Mouse (Mus musculus) activated CD4-positive, CD25-positive, alpha-beta regulatory T cell, adult 4 months (primary cell): ENCODE measurements around the gene Baz2b. TPM values are rescaled to one million over a fixed set of nuclear protein-coding genes. Genes with fewer than 3 reads are reported as not detected.
A peak's percentile ranks its signal among the peaks of the same experiment; 100 is the strongest.

ENCODE experiments used
- ATAC-seq: one replicate; pipeline ENCODE4 v1.8.0; 2017
- polyA plus RNA-seq, 2 experiments: library from polyadenylated mRNA; unstranded; fragments of 100-300 nt; shearing (Covaris generic); gene quantifications; one replicate each; pipeline ENCODE4 v1.2.1; 2017

Gene Baz2b
- polyA plus RNA-seq: 10 to 100 TPM; 26.0 to 32.0 TPM

DNA sequence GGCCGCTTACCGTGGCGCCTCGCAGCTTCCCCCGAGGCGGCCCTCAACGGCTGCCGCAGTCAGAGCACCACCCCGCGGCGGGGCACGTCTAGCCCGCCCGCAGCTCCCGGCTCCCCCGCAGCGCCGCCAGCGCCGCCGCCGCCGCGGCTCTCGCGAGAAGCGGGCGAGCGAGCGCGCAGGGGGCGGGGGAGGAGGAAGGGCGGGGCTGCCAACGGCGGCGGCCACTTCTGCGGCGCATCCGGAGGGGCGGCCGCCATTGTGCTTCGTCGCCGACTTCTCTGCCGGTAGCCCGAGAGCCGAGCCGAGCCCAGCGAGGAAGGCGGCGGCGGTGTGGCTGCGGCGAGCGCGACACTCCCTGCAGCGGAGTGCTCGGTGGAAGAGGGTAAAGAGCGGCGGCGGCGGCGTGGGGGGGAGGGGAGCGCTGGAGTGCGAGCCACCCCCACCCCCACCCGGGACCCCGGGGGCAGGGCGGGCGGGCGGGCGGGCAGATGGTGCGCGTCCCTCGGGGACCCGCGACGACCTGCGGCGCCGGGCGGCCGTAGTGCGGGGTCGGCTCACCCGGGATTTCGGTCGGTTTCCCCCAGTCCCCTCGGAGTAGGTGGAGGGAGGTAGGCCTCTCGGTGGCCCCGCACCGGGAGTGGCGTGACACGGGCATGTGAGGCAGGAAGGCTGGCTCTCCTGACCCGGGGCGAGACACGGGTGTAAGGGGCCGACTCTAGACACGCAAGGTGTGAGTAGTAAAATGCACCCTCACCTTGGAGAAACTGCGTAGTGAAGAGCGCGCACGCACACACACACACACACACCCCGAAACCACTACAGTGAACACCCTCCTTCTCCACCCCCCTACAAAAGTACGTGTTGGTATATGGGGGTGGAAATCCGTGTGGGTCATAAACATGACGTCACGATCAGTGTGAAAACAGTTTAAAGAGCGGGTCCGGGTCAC is at the start of gene Baz2b, which contains the start of gene March7:
Gene Baz2b (minus strand): TSS at position 137 of the 949 bp plus-strand sequence.
Gene March7 (plus strand): TSS at position 185 of the 949 bp plus-strand sequence.
- ATAC-seq: peak; percentile 85

DNA sequence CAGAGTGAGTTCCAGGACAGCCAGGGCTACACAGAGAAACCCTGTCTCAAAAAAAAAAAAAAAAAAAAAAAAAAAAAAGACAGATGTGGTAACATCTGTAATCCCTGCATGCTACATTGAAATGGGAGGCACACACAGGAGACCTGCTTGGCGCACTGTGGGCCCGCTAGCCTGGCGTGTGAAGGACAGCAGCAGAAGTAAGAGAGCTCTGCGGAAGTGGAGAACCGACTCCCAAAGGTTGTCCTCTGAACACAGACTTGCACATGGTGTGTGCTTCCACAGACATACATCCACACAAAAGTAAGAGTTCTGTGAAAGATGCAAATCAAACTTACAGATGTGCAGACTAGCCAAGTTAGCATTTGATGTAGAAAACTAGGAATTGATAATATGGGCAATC is 49.5 kb upstream of the Baz2b start:
- no peak for ATAC-seq

DNA sequence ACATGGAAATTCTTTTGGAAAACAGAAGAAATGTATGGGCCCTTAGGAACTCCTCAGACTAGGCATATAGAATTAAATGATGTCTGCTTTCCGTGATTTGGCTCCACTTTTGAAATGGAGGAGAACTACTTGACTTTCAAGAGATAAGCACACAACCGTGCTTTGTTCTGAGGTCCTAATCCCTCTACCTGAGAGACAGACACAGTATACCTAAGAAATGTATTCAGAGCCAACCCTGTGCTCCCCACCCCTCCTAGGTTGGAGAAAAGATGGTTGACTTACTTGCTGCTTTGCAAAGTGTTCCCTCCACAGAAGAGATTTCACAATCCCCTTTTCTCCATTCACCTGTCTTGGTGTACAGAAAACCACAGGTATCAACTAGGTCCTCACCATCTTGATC is 47.1 kb upstream of the Baz2b start:
- ATAC-seq: no peak

DNA sequence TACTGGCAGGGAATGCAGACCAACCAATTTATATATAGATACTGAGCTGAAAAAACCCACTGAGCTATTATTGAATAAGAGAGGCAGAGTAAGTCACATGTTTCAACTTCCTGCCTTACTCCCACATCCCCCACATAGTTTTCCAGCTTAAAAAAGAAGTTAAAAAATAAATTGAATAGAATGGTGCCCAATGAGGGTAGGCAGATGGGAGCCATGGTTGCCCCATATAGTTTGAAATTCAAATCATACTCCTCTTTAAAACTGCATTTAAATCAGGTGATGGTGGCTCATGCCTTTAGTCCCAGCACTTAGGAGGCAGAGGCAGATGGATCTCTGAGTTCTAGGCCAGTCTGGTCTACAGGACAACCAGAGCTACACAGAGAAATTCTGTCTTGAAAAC is 43.9 kb upstream of the Baz2b start:
- ATAC-seq: no peak

DNA sequence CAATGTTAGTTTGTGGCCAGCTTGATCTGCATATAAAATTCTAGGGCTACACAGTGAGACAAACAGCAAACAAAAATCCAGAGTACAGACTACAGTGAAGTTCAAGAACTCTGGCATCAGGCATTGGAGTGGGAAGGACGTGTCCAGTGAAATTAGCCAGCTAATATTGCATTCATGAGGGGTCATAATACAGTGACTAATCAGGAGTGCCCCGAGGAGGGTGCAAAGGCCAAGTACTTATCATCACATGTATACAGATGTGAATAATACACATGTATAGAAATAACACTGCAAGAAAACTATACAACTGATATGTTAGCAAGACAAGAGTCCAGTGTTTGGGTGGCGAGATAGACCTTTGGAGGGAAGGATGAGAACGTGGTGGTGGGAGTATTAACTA is 43.1 kb upstream of the Baz2b start:
- ATAC-seq: no peak

DNA sequence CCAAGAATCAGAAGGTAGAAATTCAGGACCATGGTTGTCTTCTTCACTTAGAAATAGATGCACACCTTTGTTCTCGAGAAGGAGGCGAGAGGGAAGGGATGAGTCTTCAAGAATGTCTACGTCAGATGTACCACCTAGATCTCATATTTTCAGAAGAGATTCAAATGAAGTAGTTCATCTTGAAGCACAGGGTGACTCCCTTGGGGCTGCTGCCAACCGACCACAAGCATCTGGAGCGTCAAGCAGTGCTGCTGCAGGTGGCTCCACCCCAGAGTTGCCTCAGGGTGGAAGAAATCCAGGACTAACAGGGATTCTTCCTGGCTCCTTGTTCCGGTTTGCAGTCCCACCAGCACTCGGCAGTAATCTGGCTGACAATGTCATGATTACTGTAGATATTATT is 24.9 kb upstream of the Baz2b start:
- no peak for ATAC-seq

DNA sequence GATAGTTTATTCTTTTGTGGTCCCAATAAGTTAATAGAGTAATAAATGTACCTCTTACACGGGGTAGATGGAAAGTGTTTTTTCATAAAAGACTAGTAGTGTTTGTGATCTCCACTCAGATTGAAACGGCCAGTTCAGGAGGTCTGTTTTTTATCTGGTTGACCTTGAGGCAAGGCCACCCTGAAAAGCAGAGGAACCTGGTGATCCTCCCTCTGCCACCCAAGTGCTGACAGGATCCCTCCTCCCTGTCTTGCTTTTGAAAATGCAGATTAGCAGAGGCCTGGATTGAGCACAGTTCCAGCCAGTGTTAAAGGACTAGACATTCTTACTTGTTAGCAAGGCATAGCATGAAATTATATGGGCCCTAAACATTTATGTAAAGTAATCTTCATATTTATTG is 23.5 kb upstream of the Baz2b start:
- no peak for ATAC-seq

DNA sequence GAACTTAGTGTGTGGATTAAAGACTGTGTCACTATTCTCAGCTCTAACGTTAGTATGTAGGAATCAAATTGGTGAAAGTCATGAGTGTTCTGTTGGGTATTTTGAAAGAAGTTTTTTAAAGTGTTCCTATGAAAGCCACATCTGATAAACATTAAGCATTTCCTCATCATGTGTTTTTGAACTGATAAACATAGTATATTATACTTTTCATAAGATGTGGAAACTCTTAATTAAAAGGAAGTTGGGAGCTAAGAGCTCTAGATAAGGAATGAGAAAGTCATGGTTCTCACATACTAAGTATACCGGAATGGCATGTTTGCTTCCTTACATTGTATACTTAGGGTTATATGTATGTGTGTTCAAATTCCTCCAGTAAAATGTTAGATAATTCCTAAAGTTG is 20.7 kb upstream of the Baz2b start:
- ATAC-seq: no peak

DNA sequence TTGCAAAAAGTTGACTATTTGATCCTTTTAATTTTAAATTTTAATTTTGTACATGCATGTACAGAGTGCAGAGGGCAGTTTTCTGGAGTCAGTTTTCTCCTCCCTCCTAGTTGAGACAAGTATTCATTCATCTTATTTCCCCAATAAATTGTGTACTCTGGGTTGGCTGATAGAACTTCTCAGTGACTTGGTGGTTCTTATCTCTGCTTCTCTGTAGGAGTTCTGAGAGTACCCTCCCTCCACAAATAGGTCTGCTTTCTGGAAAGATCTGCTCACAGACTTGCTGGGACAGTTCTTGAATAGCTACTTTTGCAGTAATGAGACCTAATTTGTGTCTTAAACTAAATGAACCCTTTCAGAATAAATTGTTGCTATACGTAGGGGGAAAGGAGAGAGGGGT is 18.8 kb upstream of the Baz2b start:
- ATAC-seq: no peak

DNA sequence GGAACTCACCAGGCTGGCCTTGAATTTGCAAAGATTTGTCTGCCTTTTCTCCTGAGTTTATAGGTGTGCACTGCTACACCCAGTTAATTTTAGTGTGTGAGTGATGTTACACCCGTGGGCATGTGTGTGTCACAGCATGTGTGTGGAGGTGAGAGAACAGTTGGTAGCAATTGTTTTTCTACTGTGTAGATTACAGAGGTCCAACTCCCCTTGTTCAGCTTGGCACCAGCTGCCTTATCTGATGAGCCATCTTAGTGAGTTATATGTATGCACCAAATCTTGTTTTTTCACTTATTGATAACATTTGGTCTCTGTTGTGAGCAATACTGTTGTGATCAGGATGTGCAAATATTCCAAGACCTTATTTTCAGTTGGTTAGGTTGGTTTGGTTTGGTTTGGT is 13.8 kb upstream of the Baz2b start:
- ATAC-seq: no peak

DNA sequence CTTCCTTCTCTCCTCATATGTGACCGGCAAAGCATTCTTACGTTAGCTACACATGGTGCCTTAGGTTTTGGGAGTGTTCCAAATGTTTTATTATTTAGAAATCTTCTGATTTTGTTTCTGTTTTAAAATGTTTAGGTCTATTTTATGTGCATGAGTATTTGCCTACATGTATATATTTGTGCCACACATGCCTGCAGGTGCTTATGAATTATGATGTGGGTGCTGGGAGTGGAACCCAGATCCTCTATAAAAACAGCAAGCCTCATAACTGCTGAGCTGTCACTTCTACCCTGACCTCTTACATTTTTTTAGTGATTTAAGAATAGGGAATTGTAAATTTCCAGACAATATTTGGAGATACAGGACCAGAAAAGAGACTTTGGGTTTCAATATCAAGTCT is 12.3 kb upstream of the Baz2b start:
- no peak for ATAC-seq

DNA sequence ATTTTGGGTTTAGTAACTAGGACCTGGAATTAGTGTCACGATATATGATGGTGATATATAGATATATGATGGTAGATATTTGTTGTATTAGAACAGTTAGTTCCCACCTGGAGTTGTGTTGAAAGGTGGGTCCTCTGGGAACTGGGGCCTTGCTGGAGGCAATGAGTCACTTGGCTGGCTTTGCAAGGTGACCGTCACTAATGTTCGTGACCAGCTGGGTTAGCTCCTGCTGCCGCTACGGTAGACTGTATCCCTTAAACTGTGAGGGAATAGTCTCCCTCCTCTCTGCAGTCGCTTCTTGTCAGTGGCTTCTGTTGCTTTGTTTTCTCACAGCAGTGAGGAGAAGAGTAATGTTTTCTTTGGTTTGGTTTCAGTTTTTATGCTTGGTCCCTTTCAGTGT is 11.6 kb upstream of the Baz2b start:
- no peak for ATAC-seq

DNA sequence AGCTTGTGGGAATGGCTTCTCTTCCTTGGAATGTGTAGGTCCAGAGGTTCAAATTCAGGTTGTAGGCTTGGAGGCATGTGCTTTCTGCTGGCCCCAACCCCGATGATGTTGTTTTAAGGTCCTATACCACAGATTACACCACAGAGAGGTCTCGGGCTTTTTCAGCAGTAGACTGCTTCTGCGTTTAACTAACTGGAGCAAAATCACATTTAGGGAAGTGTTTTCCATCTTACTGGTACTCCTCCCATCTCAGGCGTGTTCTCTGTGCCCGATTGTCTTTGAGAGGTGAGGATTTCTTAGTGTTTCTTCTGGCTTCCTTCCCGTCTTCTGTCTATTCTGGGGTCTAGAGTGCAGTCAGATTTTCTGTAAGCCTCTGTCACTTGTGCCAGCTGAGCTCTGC is 8.0 kb upstream of the Baz2b start:
- no peak for ATAC-seq

DNA sequence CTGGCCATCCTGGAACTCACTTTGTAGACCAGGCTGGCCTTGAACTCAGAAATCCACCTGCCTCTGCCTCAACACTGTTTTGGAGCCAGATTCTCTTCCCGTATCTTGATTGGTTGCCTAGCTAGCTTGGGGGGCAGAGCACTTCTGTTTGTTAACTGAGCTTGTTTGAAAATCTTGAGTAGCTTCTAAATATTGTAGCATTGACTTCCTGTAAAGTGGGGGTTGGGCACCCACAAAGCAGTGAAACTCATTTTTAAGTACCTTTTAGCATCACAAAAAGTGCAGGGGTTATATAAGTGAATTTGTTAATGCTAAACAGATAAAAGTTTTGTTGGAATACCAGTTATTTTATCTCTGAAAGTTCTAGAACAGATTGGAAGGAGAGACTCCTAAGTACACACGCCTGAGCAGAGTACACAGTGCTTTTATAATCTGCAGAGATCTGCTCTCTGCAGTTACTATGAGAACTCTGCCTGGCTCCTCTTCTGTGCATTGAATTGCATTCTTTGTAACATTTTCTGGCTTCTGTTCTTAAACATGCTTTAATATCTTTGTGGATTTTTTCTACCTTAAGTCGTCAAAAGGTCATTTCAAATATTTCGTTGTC is 7.0 kb upstream of the Baz2b start:
- peak; percentile 37 for ATAC-seq

DNA sequence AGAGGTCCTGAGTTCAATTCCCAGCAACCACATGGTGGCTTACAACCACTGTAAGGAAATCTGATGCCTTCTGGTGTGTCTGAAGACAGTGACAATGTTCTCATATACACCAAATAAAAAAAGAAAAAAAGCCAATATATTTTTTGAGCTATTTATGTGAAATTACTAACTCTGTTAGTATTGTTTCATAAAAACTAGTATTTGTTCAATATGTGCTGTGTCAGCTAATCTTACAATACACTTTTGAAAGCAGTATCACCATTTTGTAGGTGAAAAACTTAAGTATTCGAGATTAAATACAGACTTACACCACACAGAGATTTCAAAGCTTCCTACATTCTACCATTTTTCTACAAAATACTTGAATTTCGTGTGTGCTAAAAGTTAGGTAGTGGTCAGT is 5.0 kb upstream of the Baz2b start:
- ATAC-seq: no peak

DNA sequence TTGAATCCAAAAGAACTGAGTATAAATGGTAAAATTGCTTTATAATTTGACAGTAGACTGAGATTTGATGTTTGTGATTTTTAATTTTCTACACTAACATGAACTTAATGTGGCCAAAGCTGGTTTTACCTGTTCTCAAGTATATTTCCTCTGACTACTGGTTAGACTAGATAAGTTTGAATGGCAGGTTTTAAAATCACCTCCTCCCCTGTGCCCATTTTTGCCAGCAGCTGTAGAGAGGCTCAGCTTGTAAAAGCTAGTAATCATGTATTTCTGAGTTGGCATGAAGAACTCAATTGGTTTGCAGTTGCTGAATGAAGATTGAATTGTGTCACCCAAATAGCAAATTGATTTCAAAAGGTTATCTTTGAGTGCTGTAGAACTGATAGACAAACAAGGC is 2.8 kb upstream of the Baz2b start:
- ATAC-seq: no peak

DNA sequence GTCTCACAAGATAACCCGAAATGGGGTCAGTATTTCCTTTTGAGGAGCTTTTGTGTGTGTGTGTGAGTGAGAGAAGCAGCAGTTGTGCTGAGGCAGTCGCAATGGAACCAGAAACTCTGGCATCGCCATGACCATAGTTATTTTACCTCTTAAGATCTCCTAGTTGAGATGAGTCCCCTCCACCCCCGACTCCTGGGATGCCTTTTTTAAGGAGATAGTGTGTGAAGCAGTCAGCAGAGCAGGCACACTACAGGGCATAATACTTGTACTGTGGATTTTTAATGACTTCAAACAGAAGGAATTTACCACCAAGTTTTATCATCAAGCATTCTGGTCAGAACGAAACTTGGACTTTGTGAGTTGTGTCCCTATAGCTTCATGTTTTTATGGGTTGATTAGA is 1.2 kb upstream of the Baz2b start:
- no peak for ATAC-seq

DNA sequence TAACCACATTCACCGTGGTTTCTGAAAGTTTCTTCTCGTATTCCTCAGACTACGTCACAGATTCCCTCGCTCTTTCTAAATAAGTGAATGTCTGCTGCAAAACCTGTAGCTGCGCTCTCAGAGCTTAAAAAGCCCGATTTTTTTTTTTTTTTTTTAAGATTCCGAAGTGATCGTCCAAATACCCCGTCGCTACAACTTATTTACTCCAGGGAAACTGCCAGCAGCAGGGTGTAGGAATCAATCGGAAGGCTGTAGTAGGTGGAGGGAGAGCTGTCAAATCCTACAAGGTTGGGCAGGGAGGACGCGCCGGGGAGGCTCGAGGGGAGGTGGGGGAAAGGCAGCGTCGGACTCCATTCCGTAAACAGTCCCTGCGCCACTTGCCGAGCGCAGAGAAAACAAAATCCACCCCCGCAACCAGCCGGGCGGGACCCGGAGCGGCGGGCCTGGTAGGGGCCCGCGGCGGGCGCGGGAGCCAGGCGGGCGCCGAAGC is 472 bp downstream of the Baz2b start:
- peak; percentile 19 for ATAC-seq

DNA sequence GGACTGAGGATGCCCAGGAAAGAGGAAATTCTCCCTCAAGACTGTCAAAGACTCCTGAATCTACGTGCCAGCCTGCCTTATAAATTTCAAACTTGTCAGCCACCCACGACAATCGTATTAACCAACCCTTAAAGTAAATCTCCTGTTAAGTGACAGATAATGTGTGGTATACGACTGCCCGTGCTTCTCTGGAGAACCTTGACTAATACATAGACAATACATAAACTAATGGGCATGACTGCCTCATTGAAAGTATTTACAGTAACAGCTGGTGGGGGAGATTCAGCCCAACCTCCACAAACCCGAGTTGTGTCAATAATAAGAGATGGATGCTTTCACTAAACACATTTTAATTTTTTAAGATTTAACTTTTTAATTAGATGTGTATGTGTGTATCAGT is 3.8 kb downstream of the Baz2b start:
- ATAC-seq: no peak

DNA sequence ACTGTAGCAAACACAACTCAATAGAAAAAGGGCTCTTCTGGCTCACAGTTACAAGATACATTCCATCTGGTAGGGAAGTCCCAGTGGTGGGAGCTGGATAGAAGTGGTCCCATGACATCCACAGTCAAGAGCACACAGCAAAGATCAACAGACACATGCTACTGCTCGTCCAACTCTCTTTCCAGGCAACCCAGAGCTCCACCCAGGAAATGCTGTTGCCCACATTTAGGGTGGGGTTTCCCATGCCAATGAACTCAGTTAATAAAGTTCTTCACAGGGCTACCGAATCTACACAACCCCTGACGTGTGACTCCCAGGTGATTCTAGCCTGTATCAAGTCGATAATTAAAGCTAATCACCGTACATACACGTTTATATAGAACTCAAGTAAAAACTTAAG is 5.5 kb downstream of the Baz2b start:
- ATAC-seq: peak; percentile 67

DNA sequence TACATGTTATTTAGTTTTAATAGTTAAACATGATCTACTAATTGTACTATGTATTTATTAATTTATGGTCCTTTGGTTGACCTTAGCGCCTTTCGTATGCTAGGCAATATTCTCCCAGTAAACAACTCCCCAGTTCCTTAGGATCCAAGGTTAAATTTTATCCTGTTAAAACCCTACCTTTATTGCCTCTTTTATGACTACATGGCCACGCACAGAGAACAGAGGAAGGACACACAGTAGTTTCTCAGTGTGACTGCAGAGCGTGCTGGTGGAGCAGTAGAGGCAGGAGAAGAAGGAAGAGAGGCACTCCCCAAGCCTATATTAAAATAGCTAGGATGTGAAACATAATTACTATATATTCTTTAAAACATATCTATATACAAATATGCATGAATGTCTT is 5.9 kb downstream of the Baz2b start:
- ATAC-seq: no peak

DNA sequence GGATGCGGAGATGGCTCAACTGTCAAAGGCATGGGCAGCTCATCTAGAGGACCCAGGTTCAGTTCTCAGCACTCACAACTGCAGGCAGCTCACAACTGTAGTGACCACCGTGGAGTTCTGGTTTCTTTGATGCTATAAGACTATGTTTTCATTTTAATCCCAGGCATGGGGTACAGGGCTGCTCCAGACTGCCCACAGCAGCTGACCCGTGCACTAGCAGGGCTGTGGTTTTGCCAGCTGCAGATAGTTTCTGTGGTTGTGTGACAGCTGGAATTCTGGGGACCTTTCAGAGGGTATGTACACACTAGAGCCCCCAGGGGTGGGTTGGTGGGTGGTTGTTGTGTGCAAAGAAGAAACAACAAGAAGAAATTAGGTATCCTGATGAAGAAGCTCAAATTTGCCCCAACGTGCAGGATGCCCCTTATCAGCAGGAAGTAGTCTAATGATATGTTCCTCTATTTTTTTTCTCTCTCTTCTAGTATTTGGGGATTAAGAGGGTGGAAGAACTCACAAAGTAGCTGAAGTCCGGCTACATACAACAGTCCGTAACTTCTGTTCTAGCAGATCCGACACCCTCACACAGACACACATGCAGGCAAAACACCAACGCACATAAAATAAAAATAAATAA is 6.6 kb downstream of the Baz2b start:
- ATAC-seq: no peak

DNA sequence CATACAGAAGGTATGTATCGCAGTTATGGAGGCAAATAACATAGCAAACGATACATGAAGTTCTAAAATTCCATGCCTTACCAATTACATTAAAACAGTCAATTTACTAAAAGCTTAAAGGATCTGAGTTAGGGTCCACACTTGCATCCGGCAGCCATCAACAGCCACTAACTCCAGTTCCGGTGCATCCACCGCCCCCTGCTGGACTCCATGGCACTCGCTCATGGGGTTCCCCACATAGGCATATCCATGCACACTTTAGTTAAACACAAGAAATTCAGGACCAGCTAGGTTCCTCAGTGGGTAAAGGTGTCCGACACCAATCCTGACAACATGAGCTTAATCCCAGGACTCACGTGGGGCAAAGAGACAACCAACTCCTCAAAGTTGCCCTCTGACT is 9.0 kb downstream of the Baz2b start:
- ATAC-seq: peak; percentile 31
